Mouse (Mus musculus): ENCODE data around the gene Gal3st1. TPM values are rescaled to one million over a fixed set of nuclear protein-coding genes. Genes with fewer than 3 reads are reported as not detected.

The Gal3st1 gene
- total RNA-seq, 2 experiments from 2014 or later = 0.20 TPM; not detected in 1

GRCm38 (mm10) chr11:4046526-4046925 is 63.1 kb downstream of the Gal3st1 start:
- intact Hi-C loops (cut with DNase I) = no loop called here
- DNase-seq = no peak
- Histone ChIP-seq H3K4me3 (no peak overlapping the region), H3K27ac (no peak overlapping the region)
- TF ChIP-seq CTCF (IDR thresholded peaks at IDR 0.05) = no peak

- intact Hi-C loops (cut with DNase I) = no loop called here
- no peak for TF ChIP-seq CTCF (IDR thresholded peaks at IDR 0.05)
- DNase-seq = no peak
- no peak overlapping the region for H3K4me3 ChIP-seq
- no peak overlapping the region for H3K27ac ChIP-seq
Measured at GRCm38 (mm10) chr11:4047766-4048165, 64.3 kb downstream of the Gal3st1 start.

- no peak overlapping the region for H3K4me3 ChIP-seq
- H3K27ac ChIP-seq = no peak overlapping the region
- intact Hi-C loops (cut with DNase I) = no loop called here
- TF ChIP-seq CTCF (IDR thresholded peaks at IDR 0.05) = no peak
- no peak for DNase-seq
Measured at GRCm38 (mm10) chr11:4048438-4048837, 65.0 kb downstream of the Gal3st1 start.

Other genes with a start within 250 kb of the Gal3st1 start
- gene Osbp2, start 119.7 kb upstream of the Gal3st1 start, total RNA-seq (2021) = 1 to 10 TPM in 1 of 2 experiments, under 1 TPM in 1; 0.71 to 1.3 TPM
- under 1 TPM; 0.10 to 0.31 TPM for gene 4921536K21Rik, start 88.5 kb upstream of the Gal3st1 start, total RNA-seq (2021)
- gene Dusp18, start 88.4 kb upstream of the Gal3st1 start, total RNA-seq (2021) = 10 to 100 TPM in 1 of 2 experiments, 1 to 10 TPM in 1; 8.8 to 14.7 TPM
- gene Slc35e4, start 69.0 kb upstream of the Gal3st1 start, total RNA-seq (2021) = 10 to 100 TPM; 18.4 to 19.6 TPM
- 10 to 100 TPM; 11.9 to 18.2 TPM for gene Tcn2, start 51.5 kb upstream of the Gal3st1 start, total RNA-seq (2021)
- 10 to 100 TPM; 32.8 to 33.7 TPM for gene Pes1, start 19.7 kb upstream of the Gal3st1 start, total RNA-seq (2021)
- not detected for gene 4930556J24Rik, start 6.9 kb upstream of the Gal3st1 start, total RNA-seq (2021)
- not detected for gene Sec14l4, start 47.8 kb downstream of the Gal3st1 start, total RNA-seq (2021)
- not detected for gene Sec14l3, start 81.2 kb downstream of the Gal3st1 start, total RNA-seq (2021)
- gene Mtfp1, start 111.8 kb downstream of the Gal3st1 start, total RNA-seq (2021) = 10 to 100 TPM; 38.9 to 72.9 TPM
- under 1 TPM; 0.22 to 0.36 TPM for gene Sec14l2, start 139.8 kb downstream of the Gal3st1 start, total RNA-seq (2021)
- gene Rnf215, start 151.6 kb downstream of the Gal3st1 start, total RNA-seq (2021) = 1 to 10 TPM; 4.6 to 6.3 TPM
- 1 to 10 TPM; 3.2 to 3.4 TPM for gene Ccdc157, start 176.7 kb downstream of the Gal3st1 start, total RNA-seq (2021)
- gene Sf3a1, start 176.7 kb downstream of the Gal3st1 start, total RNA-seq (2021) = 10 to 100 TPM; 13.9 to 19.6 TPM
- 1 to 10 TPM; 3.1 to 5.2 TPM for gene Tbc1d10a, start 203.2 kb downstream of the Gal3st1 start, total RNA-seq (2021)
- 1 to 10 TPM; 2.0 to 2.6 TPM for gene Castor1, start 234.6 kb downstream of the Gal3st1 start, total RNA-seq (2021)

All from gastrocnemius, adult 2 months (tissue).